Mouse (Mus musculus) megakaryocyte, embryonic 14.5 days (primary cell): ENCODE results near the gene Gramd1b.

Experiments
- FLI1 ChIP-seq: IDR thresholded peaks from 2 replicates; pipeline ENCODE4 v1.6.1; 2012; ENCODE audit warnings: low read length, inconsistent platforms, mixed read lengths
- GATA1 ChIP-seq: IDR thresholded peaks from 3 replicates; pipeline ENCODE4 v1.6.1; 2012; ENCODE audit warnings: mixed read lengths, low read length, inconsistent platforms, borderline replicate concordance

DNA sequence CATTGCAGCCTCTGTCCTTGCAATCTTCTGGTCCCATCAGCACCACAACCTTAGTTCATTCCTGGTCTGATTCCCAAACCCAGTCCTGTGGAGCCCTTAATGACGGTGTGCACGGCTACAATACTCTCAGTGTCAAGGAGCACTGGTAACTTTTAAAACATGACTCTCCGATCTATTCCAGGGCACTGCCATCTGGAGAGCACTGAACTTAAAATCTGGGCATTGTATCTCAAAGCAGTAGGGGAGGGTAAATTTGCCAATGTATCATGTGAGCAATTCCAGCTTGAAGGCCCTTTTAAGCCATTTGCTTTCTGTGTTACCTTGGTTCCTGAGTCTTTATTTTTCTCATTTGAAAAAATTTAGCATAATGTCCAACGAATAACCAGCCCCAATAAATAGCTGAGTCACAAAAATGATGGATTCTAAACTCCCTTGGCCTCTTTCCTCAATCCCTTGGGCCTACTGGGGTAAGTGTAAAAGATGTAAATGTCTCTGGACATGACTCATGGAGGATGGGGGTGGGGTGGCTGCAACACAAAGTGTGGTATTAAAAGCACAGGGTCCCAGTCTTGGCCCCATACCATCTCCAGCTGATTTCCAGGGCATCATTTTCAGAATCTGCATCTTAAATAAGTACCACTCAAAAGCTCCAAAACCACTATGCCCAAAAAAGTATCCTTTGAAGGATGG is 193.9 kb downstream of the Gramd1b start:
- no peak for TF ChIP-seq GATA1
- no peak for TF ChIP-seq FLI1
